Mouse (Mus musculus) layer of hippocampus, postnatal 14 days (tissue): Measurements from ENCODE around the gene Tenm3. TPM values are rescaled to one million over a fixed set of nuclear protein-coding genes. Genes with fewer than 3 reads are reported as not detected.

Experiments
- DNase-seq, 2 experiments: peaks; one replicate each; pipeline ENCODE4 v3.0.0; 2021 to 2022; ENCODE audit warnings: low spot score in 2 of 2, mixed read lengths in 1 of 2
- total RNA-seq, 2 experiments: library from RNA; stranded (reverse); gene quantifications; 2 replicates each; pipeline ENCODE4 v1.2.3; 2021

Gene Tenm3
- total RNA-seq, 2 experiments from 2014 or later = 79.8 to 101 TPM

GRCm38 (mm10) chr8:48476896-48477295, 366.9 kb downstream of the Tenm3 start:
- DNase-seq = no peak

GRCm38 (mm10) chr8:48467633-48468032, 376.1 kb downstream of the Tenm3 start:
- DNase-seq = no peak

- DNase-seq = peak; percentile 36 to 73
These were observed 385.4 kb downstream of the Tenm3 start for GRCm38 (mm10) chr8:48458373-48458772.

- no peak for DNase-seq
These were observed 387.2 kb downstream of the Tenm3 start for GRCm38 (mm10) chr8:48456328-48457124.

GRCm38 (mm10) chr8:48451247-48451635, 392.5 kb downstream of the Tenm3 start:
- no peak for DNase-seq

- peak in 1 of 2 experiments; percentile 13 for DNase-seq
These were observed 393.1 kb downstream of the Tenm3 start for GRCm38 (mm10) chr8:48450397-48451246.

- no peak for DNase-seq
These were observed 394.1 kb downstream of the Tenm3 start for GRCm38 (mm10) chr8:48449625-48450024.

GRCm38 (mm10) chr8:48445690-48446089, 398.1 kb downstream of the Tenm3 start:
- no peak for DNase-seq

- no peak for DNase-seq
These were observed 404.3 kb downstream of the Tenm3 start for GRCm38 (mm10) chr8:48439491-48439890.

- no peak for DNase-seq
These were observed 406.1 kb downstream of the Tenm3 start for GRCm38 (mm10) chr8:48437523-48438207.

GRCm38 (mm10) chr8:48425101-48425500, 418.6 kb downstream of the Tenm3 start:
- no peak for DNase-seq

GRCm38 (mm10) chr8:48417714-48418113, 426.0 kb downstream of the Tenm3 start:
- DNase-seq = no peak

GRCm38 (mm10) chr8:48410916-48411315, 432.8 kb downstream of the Tenm3 start:
- DNase-seq = no peak

- DNase-seq = no peak
These were observed 443.2 kb downstream of the Tenm3 start for GRCm38 (mm10) chr8:48400572-48400972.

- no peak for DNase-seq
These were observed 457.9 kb downstream of the Tenm3 start for GRCm38 (mm10) chr8:48385833-48386232.

GRCm38 (mm10) chr8:48380035-48380434, 463.7 kb downstream of the Tenm3 start:
- no peak for DNase-seq

- peak; percentile 68 to 74 for DNase-seq
These were observed 467.0 kb downstream of the Tenm3 start for GRCm38 (mm10) chr8:48376774-48377173.

GRCm38 (mm10) chr8:48375183-48375582, 468.6 kb downstream of the Tenm3 start:
- peak; percentile 45 to 68 for DNase-seq

- DNase-seq = no peak
These were observed 470.3 kb downstream of the Tenm3 start for GRCm38 (mm10) chr8:48373404-48373803.

- no peak for DNase-seq
These were observed 476.6 kb downstream of the Tenm3 start for GRCm38 (mm10) chr8:48367164-48367563.

- no peak for DNase-seq
These were observed 486.9 kb downstream of the Tenm3 start for GRCm38 (mm10) chr8:48356849-48357248.

GRCm38 (mm10) chr8:48353458-48353857, 490.3 kb downstream of the Tenm3 start:
- peak in 1 of 2 experiments; percentile 53 for DNase-seq
